ENCODE assay signal across 8 mouse cellular contexts in the genomic region with DNA sequence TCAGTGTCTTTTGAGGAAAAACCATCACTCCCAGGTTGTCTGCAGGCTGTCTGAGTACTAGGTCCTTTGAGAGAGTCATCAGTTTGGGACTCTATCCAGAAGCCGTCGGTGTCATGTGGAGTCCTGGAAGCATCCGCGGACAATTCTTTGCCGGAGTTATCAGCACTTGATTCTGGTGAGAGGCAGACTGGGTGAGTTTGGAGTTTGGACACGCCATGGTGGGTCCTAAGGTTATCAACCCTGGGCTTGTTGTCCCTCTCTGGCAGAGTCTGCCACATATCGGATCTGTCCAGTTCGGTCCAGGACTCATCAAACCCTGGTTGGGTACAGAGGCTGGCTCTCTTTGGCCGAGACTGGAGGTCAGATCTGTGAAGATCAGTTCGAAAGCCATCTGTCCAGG. TPM values are rescaled to one million over a fixed set of nuclear protein-coding genes. Genes with fewer than 3 reads are reported as not detected.
DNase-seq lines count a peak whose midpoint lies in the region; ATAC-seq and TF ChIP-seq lines count a peak whose summit lies in the region.

No protein-coding gene starts in this region.

- no peaks in the 10 kb centered on the region; the same call in none of the 2 replicates for H3K36me3 ChIP-seq in heart, embryonic 11.5 days (ENCODE audit: control insufficient read depth, insufficient read depth, low read length)
- peaks cover 39% of the 10 kb centered on the region for H3K36me3 ChIP-seq in G1E (replicated peaks)
- no peaks in the 10 kb centered on the region for H3K36me3 ChIP-seq in embryonic facial prominence, embryonic 11.5 days (replicated peaks; ENCODE audit: control insufficient read depth, insufficient read depth, low read depth, low read length)
- no peaks in the 10 kb centered on the region for H3K36me3 ChIP-seq in intestine, embryonic 16.5 days (ENCODE audit: control insufficient read depth, insufficient read depth, low read length)
- no peaks in the 10 kb centered on the region for H3K36me3 ChIP-seq in midbrain, embryonic 16.5 days (ENCODE audit: control insufficient read depth, insufficient read depth, low read length)

- WGBS in heart, embryonic 11.5 days (ENCODE audit: insufficient replicate concordance) = 2% methylated on average over 10 of the region's 10 CpGs
- WGBS in embryonic facial prominence, embryonic 11.5 days = 1% methylated on average over 10 of the region's 10 CpGs
- WGBS in intestine, embryonic 16.5 days = under 1% methylated on average over 10 of the region's 10 CpGs
- WGBS in midbrain, embryonic 16.5 days = 2% methylated on average over 10 of the region's 10 CpGs

- H3K4me2 ChIP-seq in heart, embryonic 11.5 days = peak overlapping the region; percentile 75
- peak overlapping the region; percentile 86 for H3K4me2 ChIP-seq in embryonic facial prominence, embryonic 11.5 days (ENCODE audit: low read depth, low read length)
- H3K4me2 ChIP-seq in intestine, embryonic 16.5 days (ENCODE audit: low read depth, low read length) = peak overlapping the region; percentile 86
- peak overlapping the region; percentile 99 for H3K4me2 ChIP-seq in midbrain, embryonic 16.5 days (ENCODE audit: low read length)

- H3K9me3 ChIP-seq in heart, embryonic 11.5 days (replicated peaks; ENCODE audit: control insufficient read depth, low read length) = no peaks in the 10 kb centered on the region
- H3K9me3 ChIP-seq in G1E (replicated peaks) = no peaks in the 10 kb centered on the region
- no peaks in the 10 kb centered on the region for H3K9me3 ChIP-seq in embryonic facial prominence, embryonic 11.5 days (replicated peaks; ENCODE audit: control insufficient read depth, low read length)
- H3K9me3 ChIP-seq in intestine, embryonic 16.5 days (ENCODE audit: control insufficient read depth, low read length) = no peaks in the 10 kb centered on the region
- H3K9me3 ChIP-seq in midbrain, embryonic 16.5 days (replicated peaks; ENCODE audit: control insufficient read depth, low read length, poor library complexity, severe bottlenecking) = no peaks in the 10 kb centered on the region

- no peak for ATAC-seq in heart, embryonic 11.5 days (replicated peaks; ENCODE audit: insufficient number of reproducible peaks, low FRiP score, low TSS enrichment)
- no peak for ATAC-seq in G1E (ENCODE audit: extremely low read depth, insufficient number of reproducible peaks, low FRiP score, poor library complexity, severe bottlenecking)
- ATAC-seq in embryonic facial prominence, embryonic 11.5 days (replicated peaks; ENCODE audit: insufficient number of reproducible peaks, low FRiP score, low TSS enrichment, low read depth) = no peak
- no peak for ATAC-seq in intestine, embryonic 16.5 days
- ATAC-seq in midbrain, embryonic 16.5 days = peak; percentile 7; the same call in 1 of the 2 replicates

- no peaks in the 10 kb centered on the region for H3K27me3 ChIP-seq in heart, embryonic 11.5 days (ENCODE audit: control insufficient read depth, insufficient read depth, low read length)
- H3K27me3 ChIP-seq in G1E (ENCODE audit: insufficient read depth, low read length) = no peaks in the 10 kb centered on the region
- H3K27me3 ChIP-seq in embryonic facial prominence, embryonic 11.5 days (ENCODE audit: control insufficient read depth, insufficient read depth, low read length) = no peaks in the 10 kb centered on the region
- H3K27me3 ChIP-seq in intestine, embryonic 16.5 days (replicated peaks; ENCODE audit: control insufficient read depth, insufficient read depth, low read length) = no peaks in the 10 kb centered on the region
- no peaks in the 10 kb centered on the region for H3K27me3 ChIP-seq in midbrain, embryonic 16.5 days (ENCODE audit: control insufficient read depth, insufficient read depth, low read depth, low read length)

- no peak for DNase-seq in heart, adult 11 months
- DNase-seq in G1E (ENCODE audit: low spot score) = no peak
- no peak for DNase-seq in embryonic facial prominence, embryonic 11.5 days (ENCODE audit: low spot score)
- DNase-seq in ovary, postnatal 14 days (ENCODE audit: low spot score) = no peak
- no peak for DNase-seq in layer of hippocampus, adult 9-10 months (ENCODE audit: low spot score)

- H3K4me3 ChIP-seq in heart, embryonic 11.5 days (ENCODE audit: low read depth, low read length) = peak overlapping the region; percentile 69
- H3K4me3 ChIP-seq in G1E (ENCODE audit: low read depth, low read length) = peak overlapping the region; percentile 89
- H3K4me3 ChIP-seq in embryonic facial prominence, embryonic 11.5 days (ENCODE audit: low read depth, low read length) = peak overlapping the region; percentile 81
- peak overlapping the region; percentile 86 for H3K4me3 ChIP-seq in intestine, embryonic 16.5 days (ENCODE audit: low read length)
- H3K4me3 ChIP-seq in midbrain, embryonic 16.5 days (ENCODE audit: low read depth, low read length) = peak overlapping the region; percentile 71

- H3K4me1 ChIP-seq in heart, embryonic 11.5 days (ENCODE audit: control insufficient read depth, insufficient read depth, low read length) = peaks cover 28% of the 10 kb centered on the region; the same call in 1 of the 2 replicates
- peaks cover 71% of the 10 kb centered on the region for H3K4me1 ChIP-seq in G1E (ENCODE audit: insufficient read depth, low read depth, low read length)
- H3K4me1 ChIP-seq in embryonic facial prominence, embryonic 11.5 days (ENCODE audit: control insufficient read depth, insufficient read depth, low read length) = peaks cover 2% of the 10 kb centered on the region
- H3K4me1 ChIP-seq in intestine, embryonic 16.5 days (ENCODE audit: control insufficient read depth, insufficient read depth, low read length) = peaks cover 48% of the 10 kb centered on the region
- peaks cover 56% of the 10 kb centered on the region for H3K4me1 ChIP-seq in midbrain, embryonic 16.5 days (ENCODE audit: control insufficient read depth, insufficient read depth, low read length)

- no peak for TF ChIP-seq CTCF in G1E (IDR thresholded peaks at IDR 0.05; ENCODE audit: low read depth, low read length)

- peak overlapping the region; percentile 82 for H3K9ac ChIP-seq in heart, embryonic 11.5 days (ENCODE audit: low read depth, low read length)
- peak overlapping the region; percentile 85 for H3K9ac ChIP-seq in embryonic facial prominence, embryonic 11.5 days (replicated peaks; ENCODE audit: low read length)
- H3K9ac ChIP-seq in intestine, embryonic 16.5 days (ENCODE audit: low read depth, low read length) = peak overlapping the region; percentile 97
- peak overlapping the region; percentile 80 for H3K9ac ChIP-seq in midbrain, embryonic 16.5 days (ENCODE audit: low read depth, low read length)

- no peak overlapping the region; the same call in 1 of the 2 replicates for H3K27ac ChIP-seq in heart, embryonic 11.5 days (ENCODE audit: low read depth, low read length)
- H3K27ac ChIP-seq in embryonic facial prominence, embryonic 11.5 days (replicated peaks; ENCODE audit: low read depth, low read length) = no peak overlapping the region
- H3K27ac ChIP-seq in intestine, embryonic 16.5 days (ENCODE audit: low read length) = peak overlapping the region; percentile 91
- peak overlapping the region; percentile 84; the same call in 1 of the 2 replicates for H3K27ac ChIP-seq in midbrain, embryonic 16.5 days (ENCODE audit: low read length)

RNA-seq across cellular contexts. Expression of a gene that starts 0.8 kb away (rescaled TPM):
- 2.8 and 3.2 TPM in 2 replicates for polyA plus RNA-seq in heart, embryonic 11.5 days (2014; fragmentation: Nextera tagmentation; extraction: Ambion mirVana)
- total RNA-seq in G1E (2014; fragmentation: Nextera tagmentation) (5.3 and 6.6 TPM in 2 replicates), G1E (2017) (4.6 TPM in 2 replicates)
- 3.5 and 3.9 TPM in 2 replicates for polyA plus RNA-seq in G1E (2012)
- polyA plus RNA-seq in embryonic facial prominence, embryonic 11.5 days (2014; fragmentation: Nextera tagmentation; extraction: Ambion mirVana) = 6.0 and 6.2 TPM in 2 replicates
- 8.3 and 9.5 TPM in 2 replicates for polyA plus RNA-seq in intestine, embryonic 16.5 days (2015; fragmentation: Nextera tagmentation; extraction: Ambion mirVana)
- 6.0 and 7.0 TPM in 2 replicates for polyA plus RNA-seq in midbrain, embryonic 16.5 days (2015; fragmentation: Nextera tagmentation; extraction: Ambion mirVana)

RNA-seq across cellular contexts. Expression of a gene that starts 5.1 kb away (rescaled TPM):
- 9.1 and 10.6 TPM in 2 replicates for polyA plus RNA-seq in heart, embryonic 11.5 days (2014; fragmentation: Nextera tagmentation; extraction: Ambion mirVana)
- 19.3 and 30.4 TPM in 2 replicates for total RNA-seq in G1E (2014; fragmentation: Nextera tagmentation)
- total RNA-seq in G1E (2017) = 25.3 and 25.5 TPM in 2 replicates
- 62.2 and 65.3 TPM in 2 replicates for polyA plus RNA-seq in G1E (2012)
- 14.4 and 14.9 TPM in 2 replicates for polyA plus RNA-seq in embryonic facial prominence, embryonic 11.5 days (2014; fragmentation: Nextera tagmentation; extraction: Ambion mirVana)
- 25.5 and 26.3 TPM in 2 replicates for polyA plus RNA-seq in intestine, embryonic 16.5 days (2015; fragmentation: Nextera tagmentation; extraction: Ambion mirVana)
- 21.1 and 23.7 TPM in 2 replicates for polyA plus RNA-seq in midbrain, embryonic 16.5 days (2015; fragmentation: Nextera tagmentation; extraction: Ambion mirVana)

RNA-seq across cellular contexts. Expression of a gene that starts 30.6 kb away (rescaled TPM):
- 3.4 and 4.6 TPM in 2 replicates for polyA plus RNA-seq in heart, embryonic 11.5 days (2014; fragmentation: Nextera tagmentation; extraction: Ambion mirVana)
- 2.9 and 4.5 TPM in 2 replicates for total RNA-seq in G1E (2014; fragmentation: Nextera tagmentation)
- 1.3 and 1.6 TPM in 2 replicates for total RNA-seq in G1E (2017)
- polyA plus RNA-seq in G1E (2012) = 5.7 TPM in 2 replicates
- 9.5 and 11.2 TPM in 2 replicates for polyA plus RNA-seq in embryonic facial prominence, embryonic 11.5 days (2014; fragmentation: Nextera tagmentation; extraction: Ambion mirVana)
- 9.1 and 10.8 TPM in 2 replicates for polyA plus RNA-seq in intestine, embryonic 16.5 days (2015; fragmentation: Nextera tagmentation; extraction: Ambion mirVana)
- 51.2 and 53.6 TPM in 2 replicates for polyA plus RNA-seq in midbrain, embryonic 16.5 days (2015; fragmentation: Nextera tagmentation; extraction: Ambion mirVana)

RNA-seq across cellular contexts. Expression of a gene that starts 31.6 kb away (rescaled TPM):
- polyA plus RNA-seq in heart, embryonic 11.5 days (2014; fragmentation: Nextera tagmentation; extraction: Ambion mirVana) = 191 and 210 TPM in 2 replicates
- total RNA-seq in G1E (2014; fragmentation: Nextera tagmentation) (249 and 291 TPM in 2 replicates), G1E (2017) (96.6 and 101 TPM in 2 replicates)
- 608 and 872 TPM in 2 replicates for polyA plus RNA-seq in G1E (2012)
- 355 and 379 TPM in 2 replicates for polyA plus RNA-seq in embryonic facial prominence, embryonic 11.5 days (2014; fragmentation: Nextera tagmentation; extraction: Ambion mirVana)
- 227 and 251 TPM in 2 replicates for polyA plus RNA-seq in intestine, embryonic 16.5 days (2015; fragmentation: Nextera tagmentation; extraction: Ambion mirVana)
- polyA plus RNA-seq in midbrain, embryonic 16.5 days (2015; fragmentation: Nextera tagmentation; extraction: Ambion mirVana) = 192 and 197 TPM in 2 replicates

RNA-seq across cellular contexts. Expression of a gene that starts 32.1 kb away (rescaled TPM):
- 2.3 and 3.5 TPM in 2 replicates for polyA plus RNA-seq in heart, embryonic 11.5 days (2014; fragmentation: Nextera tagmentation; extraction: Ambion mirVana)
- total RNA-seq in G1E (2014; fragmentation: Nextera tagmentation) (14.5 and 15.5 TPM in 2 replicates), G1E (2017) (2.7 and 3.3 TPM in 2 replicates)
- 3.5 and 4.8 TPM in 2 replicates for polyA plus RNA-seq in G1E (2012)
- polyA plus RNA-seq in embryonic facial prominence, embryonic 11.5 days (2014; fragmentation: Nextera tagmentation; extraction: Ambion mirVana) = 2.4 and 3.2 TPM in 2 replicates
- polyA plus RNA-seq in intestine, embryonic 16.5 days (2015; fragmentation: Nextera tagmentation; extraction: Ambion mirVana) = 2.8 and 2.9 TPM in 2 replicates
- polyA plus RNA-seq in midbrain, embryonic 16.5 days (2015; fragmentation: Nextera tagmentation; extraction: Ambion mirVana) = 3.1 and 4.1 TPM in 2 replicates

Comparison
In these comparisons a context has a peak if more than half of its experiments do, and no peak if none do; other contexts are left out.
1. H3K27ac ChIP-seq: peak in intestine, embryonic 16.5 days (single experiment) and midbrain, embryonic 16.5 days (single experiment); none in heart, embryonic 11.5 days (single experiment) and embryonic facial prominence, embryonic 11.5 days (single experiment).
2. Peak in every context shown above with its lines, with median percentiles within 50 percentile points of each other: H3K4me2 ChIP-seq, H3K4me3 ChIP-seq and H3K9ac ChIP-seq.